Mouse (Mus musculus) splenic B cell, adult 2 months (primary cell): Measurements from ENCODE around the gene Qtrt1.

Experiments used
- DNase-seq: peaks from one replicate; pipeline ENCODE4 v3.0.0-alpha.2; 2011; ENCODE audit warnings: low read depth, low spot score
- H3K27me3 ChIP-seq: 2 replicates; pipeline ENCODE4 v1.6.1; 2012; ENCODE audit warnings: mild to moderate bottlenecking, low read length, moderate library complexity, mixed read lengths; ENCODE audit not compliant: control insufficient read depth, poor library complexity, insufficient read depth, severe bottlenecking
- H3K36me3 ChIP-seq: 2 replicates; pipeline ENCODE4 v1.6.1; 2012; ENCODE audit warnings: mild to moderate bottlenecking, low read length, moderate library complexity, mixed read lengths; ENCODE audit not compliant: control insufficient read depth, poor library complexity, insufficient read depth, severe bottlenecking

The Qtrt1 gene

DNA sequence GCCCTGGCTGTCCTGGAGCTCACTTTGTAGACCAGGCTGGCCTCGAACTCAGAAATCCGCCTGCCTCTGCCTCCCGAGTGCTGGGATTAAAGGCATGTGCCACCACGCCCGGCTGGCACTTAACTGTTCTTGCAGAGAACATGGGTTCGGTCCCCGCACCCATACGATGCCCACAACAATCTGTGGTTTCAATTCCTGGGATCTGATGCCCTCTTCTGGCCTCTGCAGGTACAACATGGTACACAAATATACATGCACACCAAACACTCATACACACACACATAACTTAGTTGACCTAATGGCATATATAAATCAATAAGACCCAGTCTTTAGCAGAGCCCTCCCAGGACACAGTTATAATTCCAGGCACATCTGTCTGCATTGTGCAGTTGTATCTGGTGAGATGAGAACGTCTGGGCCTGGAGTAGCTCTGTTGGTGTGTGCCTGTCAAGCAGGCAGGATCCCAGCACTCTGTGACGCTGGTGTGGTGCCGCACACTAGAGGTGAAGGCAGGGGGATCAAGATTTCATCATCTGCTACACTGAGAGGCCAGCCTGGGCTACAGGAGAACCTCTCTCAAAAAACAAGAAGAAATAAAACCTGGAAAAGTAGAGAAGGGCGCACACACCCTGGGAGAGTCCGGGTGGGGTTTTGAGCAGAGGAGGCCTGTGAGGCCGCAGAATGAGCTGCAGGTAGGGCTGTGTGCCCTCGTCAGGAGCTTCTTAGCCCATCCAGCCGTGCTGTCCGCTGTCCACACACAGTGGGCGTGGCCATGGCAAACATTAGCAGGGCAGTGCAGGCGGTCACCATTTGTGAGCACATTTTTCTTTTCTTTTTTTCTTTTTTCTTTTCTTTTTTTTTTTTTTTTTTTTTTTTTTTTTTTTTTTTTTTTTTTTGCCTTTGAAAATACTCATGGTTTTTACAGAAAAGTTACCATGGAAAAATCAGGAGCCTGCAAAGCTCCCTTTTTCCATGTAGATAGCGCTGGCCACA is 57.7 kb downstream of the Qtrt1 start:
- H3K36me3 ChIP-seq = peaks cover 32% of the 10 kb centered on the region
- DNase-seq = peak; percentile 78
- no peaks in the 10 kb centered on the region for H3K27me3 ChIP-seq
